Mouse (Mus musculus): Measurements from ENCODE around the gene Dnajc11. TPM values are rescaled to one million over a fixed set of nuclear protein-coding genes. Genes with fewer than 3 reads are reported as not detected.

Gene Dnajc11
- polyA plus RNA-seq, 1 experiment from 2014 or later, result 85.8 TPM

DNA sequence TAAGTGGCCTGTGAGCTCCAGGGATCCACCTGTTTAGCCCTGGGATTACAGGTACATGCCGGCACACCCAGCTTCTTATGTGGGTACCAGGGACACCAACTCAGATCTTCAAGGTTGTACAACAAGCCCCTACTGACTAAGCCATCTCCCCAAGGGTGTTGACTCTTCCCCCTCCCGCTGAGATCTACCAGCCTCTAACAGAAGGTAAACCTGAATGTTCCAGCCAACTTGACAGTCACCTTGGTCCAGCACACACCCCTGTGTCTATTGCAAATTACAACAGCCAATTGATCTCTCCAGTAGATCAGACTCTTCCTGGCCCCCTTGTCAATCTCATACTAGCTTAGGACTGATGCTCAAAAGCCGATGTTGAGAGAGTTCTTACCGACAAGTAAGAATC, 27.9 kb upstream of the Dnajc11 start:
- no peaks in the 10 kb centered on the region for H3K36me3 ChIP-seq
- DNase-seq (ENCODE audit: low spot score), result no peak
- no peak overlapping the region for H3K27ac ChIP-seq
- no peaks in the 10 kb centered on the region for H3K9me3 ChIP-seq
- no peak overlapping the region for H3K4me3 ChIP-seq
- peaks cover 24% of the 10 kb centered on the region for H3K4me1 ChIP-seq
- 86% methylated on average over 4 of the region's 4 CpGs for WGBS
- H3K27me3 ChIP-seq (ENCODE audit: insufficient read depth, poor library complexity, severe bottlenecking), result peaks cover 16% of the 10 kb centered on the region; the same call in 1 of the 2 replicates

DNA sequence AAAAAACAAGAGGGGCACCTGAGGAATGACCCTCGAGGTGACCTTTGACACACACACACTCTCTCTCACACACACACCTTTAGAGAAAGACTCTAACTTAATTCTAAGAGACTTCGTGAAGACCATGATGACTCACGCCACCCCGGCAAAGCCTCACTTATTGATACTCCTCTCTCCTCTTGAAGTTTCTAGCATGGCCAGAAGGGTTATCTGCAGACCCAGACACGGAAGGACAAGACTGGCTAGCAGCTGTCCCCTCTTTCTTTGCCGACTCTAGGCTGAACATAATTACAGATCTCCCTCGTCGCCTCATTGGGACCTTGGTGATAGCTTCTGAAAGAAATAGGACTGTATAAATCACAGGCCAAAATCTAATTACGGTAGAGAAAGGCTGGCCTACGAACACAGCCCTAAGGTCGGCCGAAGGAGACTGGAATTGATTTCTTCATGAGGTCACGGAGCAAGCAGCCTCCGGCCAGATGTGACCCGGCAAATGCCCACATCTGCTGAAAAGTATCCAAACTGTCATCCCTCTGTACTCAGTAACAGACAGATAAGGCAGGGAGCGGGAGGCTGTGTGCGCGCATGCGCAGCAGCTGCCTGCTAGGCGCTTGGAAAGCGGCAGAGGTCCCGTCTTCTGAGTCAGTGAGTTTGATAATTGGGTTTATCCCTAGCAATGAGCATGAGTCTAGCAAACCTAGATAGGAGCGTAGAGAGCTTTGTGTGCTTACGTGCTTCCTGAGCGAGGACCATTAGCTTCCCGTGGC, 25.7 kb upstream of the Dnajc11 start:
- Histone ChIP-seq H3K27ac (no peak overlapping the region), H3K27me3 (ENCODE audit: insufficient read depth, poor library complexity, severe bottlenecking) (peaks cover 14% of the 10 kb centered on the region; the same call in 1 of the 2 replicates), H3K9me3 (no peaks in the 10 kb centered on the region), H3K4me3 (no peak overlapping the region), H3K36me3 (no peaks in the 10 kb centered on the region), H3K4me1 (peaks cover 19% of the 10 kb centered on the region)
- DNase-seq (ENCODE audit: low spot score), result no peak
- 67% methylated on average over 26 of the region's 26 CpGs for WGBS

DNA sequence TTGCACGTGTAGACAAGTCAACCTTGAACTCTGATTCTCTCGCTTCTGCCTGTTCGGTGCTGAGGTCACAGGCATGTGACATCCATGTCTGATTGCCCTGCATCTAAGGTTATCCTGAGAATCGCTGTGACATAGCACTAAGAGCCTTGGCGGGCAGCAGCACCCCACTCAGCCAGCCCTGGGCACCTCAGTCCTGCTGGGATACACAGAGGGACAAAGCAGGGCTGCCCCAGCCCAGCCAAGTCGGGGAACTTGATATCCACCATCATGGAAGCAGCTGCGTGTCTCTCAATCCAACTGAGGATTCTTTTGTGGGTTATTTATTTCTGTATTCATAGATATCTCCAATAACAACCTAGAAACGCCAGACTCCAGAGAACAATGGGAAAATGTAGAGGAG, 24.7 kb upstream of the Dnajc11 start:
- peaks cover 10% of the 10 kb centered on the region; the same call in 1 of the 2 replicates for H3K27me3 ChIP-seq (ENCODE audit: insufficient read depth, poor library complexity, severe bottlenecking)
- no peaks in the 10 kb centered on the region for H3K36me3 ChIP-seq
- no peak for DNase-seq (ENCODE audit: low spot score)
- H3K4me3 ChIP-seq, result no peak overlapping the region
- 73% methylated on average over 8 of the region's 8 CpGs for WGBS
- H3K27ac ChIP-seq, result no peak overlapping the region
- no peaks in the 10 kb centered on the region for H3K9me3 ChIP-seq
- H3K4me1 ChIP-seq, result peaks cover 15% of the 10 kb centered on the region

DNA sequence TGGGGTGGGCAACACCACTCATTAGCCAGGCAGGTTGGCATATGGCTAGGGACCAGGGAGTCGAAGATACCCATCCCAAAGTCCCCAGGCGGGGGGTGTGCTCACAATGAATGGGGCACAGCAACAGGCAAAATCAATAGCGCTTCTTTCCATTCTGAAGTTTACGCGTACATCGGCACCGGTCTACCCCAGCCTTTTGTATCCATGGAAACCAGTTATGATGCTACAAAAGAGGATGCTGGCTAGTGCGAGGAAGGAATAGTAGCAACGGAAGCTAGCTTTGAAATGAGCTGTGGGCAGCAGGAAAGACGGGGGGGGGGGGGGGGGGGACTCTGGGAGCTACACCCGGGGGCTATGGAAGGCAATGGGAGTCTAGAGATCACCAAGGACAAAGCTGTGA, 17.2 kb upstream of the Dnajc11 start:
- H3K4me1 ChIP-seq, result peaks cover 13% of the 10 kb centered on the region; the same call in 1 of the 2 replicates
- H3K9me3 ChIP-seq, result no peaks in the 10 kb centered on the region
- no peak for DNase-seq (ENCODE audit: low spot score)
- H3K36me3 ChIP-seq, result no peaks in the 10 kb centered on the region
- no peak overlapping the region for H3K4me3 ChIP-seq
- no peak overlapping the region for H3K27ac ChIP-seq
- 85% methylated on average over 11 of the region's 11 CpGs for WGBS
- H3K27me3 ChIP-seq (ENCODE audit: insufficient read depth, poor library complexity, severe bottlenecking), result no peaks in the 10 kb centered on the region

DNA sequence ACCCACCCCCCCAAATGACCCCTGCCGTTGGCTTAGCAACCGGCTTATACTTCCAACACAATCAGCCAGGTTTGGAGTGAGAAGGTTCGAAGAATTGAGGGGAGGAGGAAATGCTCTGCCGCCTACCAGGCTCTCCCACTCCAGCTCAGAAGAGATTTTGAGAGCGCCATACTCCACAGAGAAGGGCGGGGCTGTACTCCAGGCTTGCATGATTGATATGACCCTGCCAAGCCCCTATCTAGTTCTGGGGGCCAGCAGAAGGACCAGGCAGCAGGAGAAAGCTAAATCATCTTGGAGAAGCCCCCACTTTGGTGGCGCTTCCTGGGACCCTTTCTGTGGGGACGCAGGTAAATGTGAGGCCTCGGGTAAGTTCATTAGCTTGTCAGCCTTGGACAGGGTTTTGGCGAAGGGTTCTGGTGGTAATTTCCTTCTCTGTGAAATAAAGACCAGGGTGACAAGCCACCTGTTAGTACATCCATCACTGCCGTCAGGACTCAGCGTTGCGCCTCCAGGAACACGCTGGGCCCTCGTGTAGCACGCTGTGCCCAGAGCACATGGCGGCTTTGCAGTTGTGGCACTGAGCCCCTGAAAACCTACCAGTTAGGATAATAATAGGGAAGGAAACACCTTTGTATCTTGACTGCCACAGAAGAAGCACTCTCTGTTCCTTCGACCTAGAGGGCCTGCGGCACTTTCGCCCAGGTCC, 14.2 kb upstream of the Dnajc11 start:
- Histone ChIP-seq H3K36me3 (0 out of 2 replicates have a peak, but pooled peaks cover 2% of the 10 kb centered on the region), H3K4me1 (peaks cover 13% of the 10 kb centered on the region; the same call in 1 of the 2 replicates), H3K9me3 (no peaks in the 10 kb centered on the region; the same call in 1 of the 2 replicates), H3K27ac (no peak overlapping the region), H3K27me3 (ENCODE audit: insufficient read depth, poor library complexity, severe bottlenecking) (no peaks in the 10 kb centered on the region), H3K4me3 (0 out of 2 replicates have a peak overlapping the region, but pooled peaks have one; percentile 36)
- 70% methylated on average over 20 of the region's 20 CpGs for WGBS
- no peak for DNase-seq (ENCODE audit: low spot score)

DNA sequence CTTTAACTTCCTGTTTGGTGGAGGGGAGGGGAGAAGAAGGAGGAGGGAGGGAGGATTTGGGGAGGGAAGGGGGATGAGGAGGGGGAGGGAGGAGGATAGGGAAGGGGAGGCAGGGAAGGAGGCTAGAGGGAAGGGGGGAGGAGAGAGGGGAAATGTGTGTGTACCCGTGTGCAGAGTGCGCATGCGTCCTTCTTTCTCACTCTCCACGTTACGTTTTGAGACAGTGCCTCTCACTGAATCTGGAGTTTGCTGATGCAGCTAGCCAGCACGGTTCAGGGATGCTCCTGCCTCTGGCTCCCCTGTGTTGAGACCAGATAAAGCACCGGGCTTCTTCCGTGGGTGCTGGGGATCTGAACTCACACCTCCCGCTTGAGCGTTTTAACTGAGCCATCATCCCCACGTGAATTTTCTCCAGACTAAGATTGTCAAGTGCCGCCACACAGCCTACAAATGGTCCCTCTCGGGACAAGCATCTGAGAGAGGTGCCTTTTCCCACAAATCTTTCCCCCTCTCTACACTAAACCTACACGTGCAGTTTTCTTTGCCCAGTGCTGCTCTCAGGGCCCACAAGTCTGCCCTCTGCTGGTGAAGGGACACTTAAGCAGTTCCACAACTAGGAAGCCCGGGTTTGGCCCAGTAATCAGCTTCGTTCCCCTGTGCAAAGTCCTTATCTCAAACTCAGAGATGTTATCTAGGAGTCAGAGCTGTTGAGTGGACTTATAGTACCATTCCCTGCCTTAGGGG, 13.4 kb upstream of the Dnajc11 start:
- 0 out of 2 replicates have a peak, but pooled peaks cover 2% of the 10 kb centered on the region for H3K36me3 ChIP-seq
- DNase-seq (ENCODE audit: low spot score), result no peak
- H3K27me3 ChIP-seq (ENCODE audit: insufficient read depth, poor library complexity, severe bottlenecking), result no peaks in the 10 kb centered on the region
- no peaks in the 10 kb centered on the region; the same call in 1 of the 2 replicates for H3K9me3 ChIP-seq
- peak overlapping the region; percentile 36 for H3K4me3 ChIP-seq
- no peak overlapping the region for H3K27ac ChIP-seq
- WGBS, result 18% methylated on average over 16 of the region's 16 CpGs
- peaks cover 13% of the 10 kb centered on the region; the same call in 1 of the 2 replicates for H3K4me1 ChIP-seq

DNA sequence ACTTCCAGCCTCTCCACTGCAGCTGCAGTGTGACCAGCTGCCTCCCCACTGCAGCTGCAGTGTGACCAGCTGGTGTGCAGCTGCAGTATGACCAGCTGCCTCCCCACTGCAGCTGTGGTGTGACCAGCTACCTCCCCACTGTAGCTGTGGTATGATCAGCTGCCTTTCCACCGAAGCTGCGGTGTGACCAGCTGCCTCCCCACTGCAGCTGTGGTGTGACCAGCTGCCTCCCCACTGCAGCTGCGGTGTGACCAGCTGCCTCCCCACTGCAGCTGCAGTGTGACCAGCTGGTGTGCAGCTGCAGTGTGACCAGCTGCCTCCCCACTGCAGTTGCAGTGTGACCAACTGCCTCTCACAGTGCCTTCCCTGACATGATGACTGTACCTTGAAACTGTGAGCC, 11.4 kb upstream of the Dnajc11 start:
- no peaks in the 10 kb centered on the region for H3K27me3 ChIP-seq (ENCODE audit: insufficient read depth, poor library complexity, severe bottlenecking)
- DNase-seq (ENCODE audit: low spot score), result no peak
- H3K4me3 ChIP-seq, result no peak overlapping the region
- WGBS, result 92% methylated on average over 3 of the region's 3 CpGs
- peaks cover 13% of the 10 kb centered on the region; the same call in 1 of the 2 replicates for H3K4me1 ChIP-seq
- no peak overlapping the region for H3K27ac ChIP-seq
- H3K9me3 ChIP-seq, result no peaks in the 10 kb centered on the region; the same call in 1 of the 2 replicates
- 0 out of 2 replicates have a peak, but pooled peaks cover 2% of the 10 kb centered on the region for H3K36me3 ChIP-seq

DNA sequence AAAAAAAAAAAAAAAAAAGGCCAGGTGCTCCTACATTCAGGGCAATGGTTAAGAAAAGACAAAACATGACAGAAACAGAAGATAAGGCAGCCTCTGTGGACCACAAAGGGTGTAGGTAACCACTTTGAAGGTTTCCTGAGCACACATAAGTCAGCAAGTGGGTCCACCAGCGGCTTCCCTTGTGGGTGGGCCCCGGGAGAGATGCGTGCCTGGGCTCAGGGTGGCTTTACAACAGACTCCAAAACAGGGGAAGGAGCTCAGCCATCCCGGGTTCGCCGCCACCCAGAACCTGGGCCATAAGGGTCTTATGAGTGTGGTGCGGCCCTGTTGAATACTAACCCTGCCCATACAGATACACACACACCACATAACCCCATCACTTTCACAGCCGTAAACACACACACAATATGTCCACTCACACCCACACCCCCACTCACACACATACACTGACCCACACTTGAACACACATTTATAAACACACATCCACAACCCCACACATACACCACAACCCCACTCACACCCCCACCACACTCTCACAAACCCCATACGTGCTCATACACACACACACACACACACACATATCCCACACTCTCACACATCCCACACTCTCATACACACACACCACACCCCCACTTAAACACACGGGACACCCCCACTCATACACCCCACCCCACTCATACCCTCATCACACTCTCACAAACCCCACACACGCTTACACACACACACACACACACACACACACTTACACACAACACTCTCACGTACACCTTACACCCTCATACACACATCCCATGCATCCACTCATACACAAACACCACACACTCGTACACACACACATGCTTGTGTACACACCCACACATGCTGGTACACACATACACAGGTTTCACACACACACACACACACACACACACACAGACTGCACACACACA, 651 bp upstream of the Dnajc11 start:
- Histone ChIP-seq H3K9me3 (no peaks in the 10 kb centered on the region), H3K27me3 (ENCODE audit: insufficient read depth, poor library complexity, severe bottlenecking) (no peaks in the 10 kb centered on the region), H3K4me3 (peak overlapping the region; percentile 100), H3K27ac (peak overlapping the region; percentile 98), H3K4me1 (peaks cover 26% of the 10 kb centered on the region), H3K36me3 (peaks cover 9% of the 10 kb centered on the region)
- no peak for DNase-seq (ENCODE audit: low spot score)
- 79% methylated on average over 13 of the region's 13 CpGs for WGBS

DNA sequence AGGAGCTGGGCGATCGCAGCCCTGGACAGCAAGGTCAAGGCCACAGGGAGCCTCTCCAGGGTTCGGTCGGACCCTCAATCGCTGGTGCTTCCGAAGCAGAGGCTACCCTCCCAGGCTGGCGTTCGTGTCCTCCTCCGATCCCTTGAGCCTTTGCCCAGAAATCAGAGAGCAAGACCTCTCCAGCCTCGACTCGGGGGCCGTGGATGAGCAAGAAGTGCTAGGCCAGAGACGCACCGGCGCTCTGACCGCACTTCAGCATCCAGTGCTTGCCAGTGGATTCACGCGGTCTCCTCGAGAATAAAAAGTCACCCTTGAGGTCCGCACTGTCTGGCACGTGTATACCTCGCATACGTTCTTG, 703 bp downstream of the Dnajc11 start:
- DNase-seq (ENCODE audit: low spot score), result no peak
- peaks cover 9% of the 10 kb centered on the region for H3K36me3 ChIP-seq
- 1% methylated on average over 23 of the region's 23 CpGs for WGBS
- H3K27me3 ChIP-seq (ENCODE audit: insufficient read depth, poor library complexity, severe bottlenecking), result no peaks in the 10 kb centered on the region
- peak overlapping the region; percentile 98 for H3K27ac ChIP-seq
- no peaks in the 10 kb centered on the region for H3K9me3 ChIP-seq
- H3K4me1 ChIP-seq, result peaks cover 27% of the 10 kb centered on the region
- peak overlapping the region; percentile 100 for H3K4me3 ChIP-seq

DNA sequence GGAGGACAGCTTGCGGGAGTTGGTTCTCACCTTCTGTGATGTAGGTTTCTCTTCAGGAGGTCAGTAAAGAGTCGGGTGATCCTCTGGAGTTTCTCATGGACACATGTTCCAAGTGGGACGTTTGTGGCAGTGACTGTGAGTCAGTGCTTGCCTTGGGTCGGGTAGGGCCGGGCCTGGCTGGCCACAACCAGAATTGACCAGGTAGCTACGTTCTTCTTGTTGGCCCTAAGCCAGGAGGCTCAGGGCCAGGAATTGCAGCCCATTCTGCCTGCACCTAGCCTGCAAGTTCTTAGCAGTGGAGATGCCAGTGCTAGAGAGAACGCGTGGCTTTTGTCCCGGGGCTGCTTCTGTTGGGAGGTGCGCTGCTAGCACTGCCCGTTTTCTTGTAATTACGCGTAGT, 4.0 kb downstream of the Dnajc11 start:
- no peak for DNase-seq (ENCODE audit: low spot score)
- peaks cover 33% of the 10 kb centered on the region for H3K4me1 ChIP-seq
- no peaks in the 10 kb centered on the region for H3K9me3 ChIP-seq
- no peak overlapping the region for H3K4me3 ChIP-seq
- no peak overlapping the region for H3K27ac ChIP-seq
- no peaks in the 10 kb centered on the region for H3K27me3 ChIP-seq (ENCODE audit: insufficient read depth, poor library complexity, severe bottlenecking)
- peaks cover 13% of the 10 kb centered on the region for H3K36me3 ChIP-seq
- WGBS, result 92% methylated on average over 13 of the region's 13 CpGs

DNA sequence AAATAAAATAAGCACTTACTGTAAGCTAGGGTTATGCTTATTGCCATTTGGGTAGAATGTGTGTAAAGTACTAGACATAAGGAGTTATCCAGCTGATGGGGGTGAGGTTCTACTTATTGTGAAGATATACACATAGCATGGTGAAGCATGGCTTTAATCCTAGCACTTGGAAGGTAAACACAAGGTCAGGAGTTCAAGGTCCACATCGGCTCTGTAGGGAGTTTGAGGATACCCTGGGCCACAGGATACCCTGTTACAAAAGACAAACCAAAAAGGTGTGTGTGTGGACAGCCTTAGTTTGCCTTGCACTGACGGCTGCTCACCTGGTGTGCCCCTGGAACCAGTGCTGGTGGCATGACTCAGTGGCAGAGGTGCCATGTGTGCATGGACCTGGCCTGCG, 4.6 kb downstream of the Dnajc11 start:
- Histone ChIP-seq H3K4me1 (peaks cover 33% of the 10 kb centered on the region), H3K36me3 (peaks cover 13% of the 10 kb centered on the region), H3K27me3 (ENCODE audit: insufficient read depth, poor library complexity, severe bottlenecking) (no peaks in the 10 kb centered on the region), H3K27ac (no peak overlapping the region), H3K4me3 (no peak overlapping the region), H3K9me3 (no peaks in the 10 kb centered on the region)
- DNase-seq (ENCODE audit: low spot score), result no peak
- 91% methylated on average over 3 of the region's 3 CpGs for WGBS

DNA sequence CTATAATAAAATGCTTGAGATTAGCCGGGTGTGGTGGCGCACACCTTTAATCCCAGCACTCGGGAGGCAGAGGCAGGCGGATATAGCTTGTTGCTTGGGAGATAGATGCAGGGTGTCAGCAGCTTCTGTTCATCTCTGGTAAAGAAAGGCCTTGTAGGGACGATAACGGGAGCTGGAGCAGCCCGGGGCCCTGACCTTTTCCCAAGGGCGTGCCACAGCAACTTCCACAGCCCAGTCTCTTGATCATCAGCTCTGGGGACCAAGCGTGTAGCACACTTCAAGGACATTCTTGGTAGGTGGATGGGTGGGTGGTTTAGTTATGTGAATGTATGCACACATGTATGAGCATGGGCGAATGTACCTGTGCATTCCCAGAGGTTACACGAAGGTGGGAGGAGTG, 12.7 kb downstream of the Dnajc11 start:
- Histone ChIP-seq H3K36me3 (peaks cover 30% of the 10 kb centered on the region), H3K4me3 (no peak overlapping the region), H3K9me3 (no peaks in the 10 kb centered on the region), H3K27me3 (ENCODE audit: insufficient read depth, poor library complexity, severe bottlenecking) (no peaks in the 10 kb centered on the region), H3K27ac (no peak overlapping the region), H3K4me1 (peaks cover 42% of the 10 kb centered on the region)
- DNase-seq (ENCODE audit: low spot score), result no peak
- 73% methylated on average over 11 of the region's 11 CpGs for WGBS
